Mouse (Mus musculus) embryonic fibroblast, embryonic 13.5 days (primary cell): ENCODE measurements around the gene Pphln1. TPM values are rescaled to one million over a fixed set of nuclear protein-coding genes. Genes with fewer than 3 reads are reported as not detected.

Experiments used
- H3K27ac ChIP-seq: 2 replicates; pipeline ENCODE4 v1.5.1; 2012; ENCODE audit warnings: low read length, control low read depth, inconsistent platforms; ENCODE audit not compliant: insufficient read depth
- H3K4me1 ChIP-seq: 2 replicates; pipeline ENCODE4 v1.6.1; 2011; ENCODE audit warnings: low read length; ENCODE audit not compliant: control insufficient read depth, insufficient read depth
- H3K4me3 ChIP-seq: 2 replicates; pipeline ENCODE4 v1.5.1; 2011; ENCODE audit warnings: mild to moderate bottlenecking, control low read depth, low read length; ENCODE audit not compliant: insufficient read depth
- CTCF ChIP-seq: IDR thresholded peaks from 2 replicates; pipeline ENCODE4 v1.5.1; 2011; ENCODE audit warnings: mild to moderate bottlenecking, control low read depth, low read length, moderate library complexity, borderline replicate concordance; ENCODE audit not compliant: insufficient read depth
- POLR2A ChIP-seq: IDR thresholded peaks from 2 replicates; pipeline ENCODE4 v1.6.1; 2011; ENCODE audit warnings: low read depth, mild to moderate bottlenecking, control low read depth, low read length, moderate library complexity
- polyA plus RNA-seq: library from polyadenylated mRNA; stranded (reverse); fragments of >200 nt; gene quantifications from 2 replicates; pipeline ENCODE4 v1.2.4, GENCODE M21; 2011; ENCODE audit warnings: low read depth; ENCODE audit not compliant: missing spikeins, insufficient read length

Pphln1 gene
- polyA plus RNA-seq, 1 experiment, result 51.5 TPM

DNA sequence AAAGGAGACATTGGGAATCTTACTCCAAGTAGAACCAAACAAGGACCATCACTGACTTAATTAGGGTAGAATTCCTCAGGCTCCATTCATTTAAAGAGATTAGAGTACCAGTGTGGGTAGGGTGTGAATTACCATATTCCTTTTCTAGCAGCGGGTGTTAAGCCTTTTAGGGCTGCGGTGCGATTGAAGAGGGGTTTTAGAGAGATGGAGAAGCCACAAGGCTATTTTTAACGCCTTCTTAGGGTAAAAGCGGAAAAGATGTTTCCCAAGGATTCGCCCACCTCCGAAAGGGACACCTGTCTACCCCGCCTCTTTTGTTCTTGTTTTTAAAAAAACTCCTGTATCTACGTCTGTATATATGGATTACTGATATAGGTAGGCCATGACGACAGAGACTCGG lies 881 bp upstream of the Pphln1 start:
- TF ChIP-seq CTCF, result no peak
- no peak for TF ChIP-seq POLR2A
- H3K4me3 ChIP-seq, result peak overlapping the region; percentile 89
- no peak overlapping the region for H3K27ac ChIP-seq
- H3K4me1 ChIP-seq, result peaks cover 2% of the 10 kb centered on the region; the same call in 1 of the 2 replicates

DNA sequence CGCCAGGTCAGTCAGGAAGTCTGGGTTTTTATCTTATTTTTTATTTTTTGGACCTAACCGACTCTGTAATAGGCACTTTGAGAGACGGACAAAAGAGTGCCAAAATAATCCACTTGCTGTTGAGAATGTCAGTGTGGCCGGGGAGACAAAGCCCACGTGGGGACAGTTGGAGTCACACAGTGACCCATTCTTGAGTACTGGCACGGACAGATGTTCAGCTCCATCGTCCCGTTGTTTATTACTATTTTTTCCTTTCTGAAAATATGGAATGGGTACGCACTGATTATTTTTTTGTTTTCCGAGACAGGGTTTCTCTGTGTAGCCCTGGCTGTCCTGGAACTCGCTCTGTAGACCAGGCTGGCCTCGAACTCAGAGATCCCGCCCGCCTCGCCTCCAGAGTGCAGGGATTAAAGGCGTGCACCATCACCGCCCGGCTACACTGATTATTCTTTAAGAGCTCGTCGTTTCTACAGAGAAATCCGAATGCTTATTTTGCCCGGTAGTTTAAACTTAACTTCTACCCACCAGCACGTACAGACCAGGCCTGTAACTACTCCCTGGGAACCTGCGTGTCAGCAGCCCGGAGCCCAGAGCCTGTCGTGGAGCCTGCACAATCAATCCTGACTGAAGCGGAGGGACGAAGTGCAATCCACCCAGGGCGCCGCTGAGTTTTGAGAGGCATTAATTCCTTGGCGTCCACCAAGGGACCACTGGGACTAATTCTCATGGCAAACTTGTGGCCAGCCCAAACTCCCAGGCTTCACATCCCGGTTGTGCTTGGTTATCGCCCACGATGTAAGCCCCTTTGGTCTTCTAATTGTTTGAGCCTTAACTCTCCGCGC lies 770 bp downstream of the Pphln1 start:
- peak overlapping the region; percentile 19 for H3K27ac ChIP-seq
- peak overlapping the region; percentile 89 for H3K4me3 ChIP-seq
- peaks cover 2% of the 10 kb centered on the region; the same call in 1 of the 2 replicates for H3K4me1 ChIP-seq
- TF ChIP-seq POLR2A (no peak), CTCF (no peak)

DNA sequence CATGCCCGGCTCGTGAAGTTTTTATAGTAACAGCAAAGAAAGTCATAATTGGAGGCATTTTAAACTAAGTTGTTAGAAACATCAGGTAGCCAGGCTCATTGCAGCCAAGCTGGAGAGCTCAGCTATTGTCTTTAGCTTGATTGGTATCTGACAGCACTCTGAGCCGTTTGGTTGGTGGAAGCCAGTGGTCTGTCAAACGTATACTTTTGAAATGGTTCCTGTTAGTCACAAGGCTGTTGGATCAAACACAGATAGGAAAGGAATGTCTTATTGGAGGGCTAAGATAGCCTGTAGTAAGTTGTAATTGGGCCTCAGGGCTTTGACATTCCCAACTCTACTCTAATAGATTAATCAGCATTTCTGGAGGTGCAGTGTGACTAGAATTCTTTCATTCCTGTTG lies 3.3 kb downstream of the Pphln1 start:
- TF ChIP-seq POLR2A (no peak), CTCF (no peak)
- Histone ChIP-seq H3K4me3 (no peak overlapping the region), H3K4me1 (peaks cover 2% of the 10 kb centered on the region; the same call in 1 of the 2 replicates), H3K27ac (no peak overlapping the region)

DNA sequence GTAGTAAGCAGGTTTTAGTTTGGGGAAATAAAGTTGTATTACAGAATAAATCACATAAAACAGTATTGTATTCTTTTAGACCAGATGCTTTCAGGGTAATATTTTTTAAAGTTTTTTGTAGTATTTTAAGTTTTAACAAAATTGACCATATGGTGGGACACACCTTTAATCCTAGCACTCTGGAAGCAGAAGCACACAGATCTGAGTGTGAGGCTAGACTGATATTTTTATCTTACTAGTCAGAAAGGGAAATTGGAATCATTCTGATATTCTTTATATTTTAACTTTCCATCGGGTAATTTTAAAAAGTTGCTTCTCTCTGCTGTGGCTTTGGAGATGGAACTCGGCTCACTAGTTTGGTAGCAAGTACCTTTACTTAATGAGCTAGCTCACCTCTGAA lies 4.6 kb downstream of the Pphln1 start:
- Histone ChIP-seq H3K27ac (no peak overlapping the region), H3K4me1 (peaks cover 2% of the 10 kb centered on the region; the same call in 1 of the 2 replicates), H3K4me3 (no peak overlapping the region)
- TF ChIP-seq CTCF (no peak), POLR2A (no peak)

DNA sequence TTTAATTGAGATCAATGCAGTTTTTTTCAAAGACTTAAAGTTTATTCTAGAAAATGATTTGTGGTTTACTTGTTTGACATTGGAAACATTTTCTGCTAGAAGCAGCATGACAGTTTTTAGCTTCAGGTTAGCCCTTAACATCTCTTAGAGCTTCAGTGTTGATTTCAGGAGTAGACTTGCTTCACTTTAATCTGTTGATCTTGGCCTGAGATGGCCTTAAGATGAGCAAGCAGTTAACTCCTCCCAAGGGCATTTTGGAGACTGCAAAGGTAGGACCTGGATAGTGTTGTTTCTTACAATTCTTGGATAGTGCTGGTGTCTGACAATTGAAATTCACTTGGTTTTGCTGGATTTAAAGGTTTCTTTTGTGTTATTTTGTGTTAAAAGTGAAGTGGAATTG lies 6.7 kb downstream of the Pphln1 start:
- no peak overlapping the region for H3K27ac ChIP-seq
- H3K4me3 ChIP-seq, result no peak overlapping the region
- TF ChIP-seq CTCF (no peak), POLR2A (no peak)
- peaks cover 2% of the 10 kb centered on the region; the same call in 1 of the 2 replicates for H3K4me1 ChIP-seq

DNA sequence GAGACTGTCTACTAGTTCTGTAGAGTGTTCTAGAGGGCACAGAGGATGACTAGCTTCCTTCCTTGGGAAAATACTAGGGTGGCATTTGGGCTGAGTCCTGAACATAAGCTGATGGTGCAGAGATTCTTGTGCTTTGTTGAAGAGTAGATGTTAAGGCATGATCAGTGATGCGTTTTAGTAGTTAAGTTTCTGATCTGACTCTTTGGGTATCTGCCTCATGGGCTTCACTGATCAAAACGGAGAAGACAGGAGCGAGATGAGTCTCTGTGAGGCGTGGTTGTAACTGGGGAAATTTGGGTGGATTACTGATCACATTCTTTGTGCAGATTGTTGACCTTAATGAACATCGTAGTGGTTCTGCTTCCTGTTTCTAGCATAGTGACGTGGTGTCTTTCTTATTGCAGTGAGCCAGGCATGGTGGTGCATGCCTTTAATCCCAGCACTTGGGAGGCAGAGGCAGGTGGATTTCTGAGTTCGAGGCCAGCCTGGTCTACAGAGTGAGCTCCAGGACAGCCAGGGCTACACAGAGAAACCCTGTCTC lies 7.4 kb downstream of the Pphln1 start:
- TF ChIP-seq POLR2A (no peak), CTCF (no peak)
- no peak overlapping the region for H3K4me3 ChIP-seq
- no peak overlapping the region for H3K27ac ChIP-seq
- peaks cover 2% of the 10 kb centered on the region; the same call in 1 of the 2 replicates for H3K4me1 ChIP-seq

DNA sequence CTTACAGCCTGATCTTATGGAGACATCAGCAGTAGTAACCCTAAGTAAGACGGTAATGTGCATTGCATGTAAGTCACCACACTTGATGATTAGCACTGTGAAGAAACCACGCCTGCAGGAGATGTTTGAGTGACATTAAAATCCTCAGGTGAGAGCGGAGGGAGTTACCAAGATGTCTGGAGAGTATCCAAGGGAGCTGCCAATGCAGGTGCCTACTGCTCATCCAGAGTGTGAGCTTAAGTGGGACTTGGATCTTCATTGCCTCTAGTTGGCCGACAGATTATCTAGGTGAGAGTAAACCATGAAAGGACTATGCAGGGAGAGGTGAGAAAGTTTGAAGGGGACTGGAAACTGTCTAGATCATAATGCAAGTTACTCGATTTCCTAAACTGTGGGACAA lies 8.3 kb downstream of the Pphln1 start:
- Histone ChIP-seq H3K4me3 (no peak overlapping the region), H3K4me1 (no peaks in the 10 kb centered on the region; the same call in 1 of the 2 replicates), H3K27ac (no peak overlapping the region)
- TF ChIP-seq CTCF, result no peak

DNA sequence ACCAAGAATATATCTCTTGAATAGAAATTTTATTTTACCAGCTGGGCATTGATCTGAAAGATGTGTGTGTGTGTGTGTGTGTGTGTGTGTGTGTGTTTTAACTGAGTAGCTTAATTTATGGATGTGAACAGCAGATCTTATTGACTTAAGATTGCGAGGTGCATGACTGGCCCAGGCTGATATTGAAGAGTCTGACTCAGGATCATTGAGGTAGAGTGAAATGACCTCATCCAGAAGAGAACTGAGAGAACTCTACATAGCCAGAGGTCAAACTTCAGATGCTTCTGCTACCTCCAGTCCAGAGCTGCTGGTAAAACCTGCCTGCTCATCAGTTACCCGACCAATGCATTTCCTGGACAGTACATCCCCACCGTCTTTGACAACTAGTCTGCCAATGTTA lies 14.3 kb downstream of the Pphln1 start:
- Histone ChIP-seq H3K4me3 (no peak overlapping the region), H3K4me1 (no peaks in the 10 kb centered on the region), H3K27ac (no peak overlapping the region)
- TF ChIP-seq CTCF (no peak), POLR2A (no peak)

DNA sequence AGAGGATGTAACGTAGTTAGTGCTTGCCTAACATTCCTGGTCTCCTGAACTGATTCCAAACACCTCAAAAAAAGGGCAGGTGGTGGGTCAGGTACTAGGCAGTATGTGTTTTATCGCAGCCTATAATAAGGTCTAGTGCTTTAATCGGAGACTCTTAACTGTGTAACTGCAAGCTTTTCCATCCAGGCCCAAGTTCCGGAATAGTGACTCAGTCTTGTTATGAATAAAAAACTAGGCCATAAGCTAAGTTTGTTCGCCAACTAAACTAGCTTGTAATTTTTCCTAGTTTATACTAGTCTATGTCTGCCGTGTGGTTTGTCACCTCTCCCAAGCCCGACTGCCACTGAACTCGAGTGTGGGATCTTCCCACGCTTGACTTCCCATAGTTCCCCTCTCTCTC lies 16.3 kb downstream of the Pphln1 start:
- Histone ChIP-seq H3K27ac (no peak overlapping the region), H3K4me3 (no peak overlapping the region), H3K4me1 (no peaks in the 10 kb centered on the region)
- TF ChIP-seq CTCF (no peak), POLR2A (no peak)

DNA sequence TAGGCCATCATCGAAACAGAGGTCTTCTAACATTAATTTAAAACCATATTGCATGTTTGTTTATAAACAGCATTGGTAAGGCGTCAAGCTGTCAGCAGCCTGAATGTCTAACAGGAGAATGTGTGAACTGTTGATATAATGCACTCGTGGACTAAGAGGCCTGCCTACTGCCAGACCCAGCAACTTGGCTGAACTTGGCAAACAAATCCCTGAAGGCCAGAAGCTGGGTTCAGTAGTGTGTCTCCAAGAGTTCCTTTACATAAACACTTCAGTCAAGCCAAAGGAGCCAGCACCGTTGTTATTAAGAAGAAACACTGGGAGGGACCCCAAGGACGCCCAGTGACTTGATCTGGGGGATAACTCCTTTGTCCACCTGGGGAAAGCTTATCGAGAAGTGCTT lies 18.1 kb downstream of the Pphln1 start:
- TF ChIP-seq POLR2A (no peak), CTCF (no peak)
- Histone ChIP-seq H3K27ac (no peak overlapping the region), H3K4me3 (no peak overlapping the region), H3K4me1 (no peaks in the 10 kb centered on the region)
